Mouse (Mus musculus): ENCODE data around the gene Cacna2d3. TPM values are rescaled to one million over a fixed set of nuclear protein-coding genes. Genes with fewer than 3 reads are reported as not detected.

Gene Cacna2d3
- total RNA-seq, 2 experiments from 2014 or later: 3.0 TPM

DNA sequence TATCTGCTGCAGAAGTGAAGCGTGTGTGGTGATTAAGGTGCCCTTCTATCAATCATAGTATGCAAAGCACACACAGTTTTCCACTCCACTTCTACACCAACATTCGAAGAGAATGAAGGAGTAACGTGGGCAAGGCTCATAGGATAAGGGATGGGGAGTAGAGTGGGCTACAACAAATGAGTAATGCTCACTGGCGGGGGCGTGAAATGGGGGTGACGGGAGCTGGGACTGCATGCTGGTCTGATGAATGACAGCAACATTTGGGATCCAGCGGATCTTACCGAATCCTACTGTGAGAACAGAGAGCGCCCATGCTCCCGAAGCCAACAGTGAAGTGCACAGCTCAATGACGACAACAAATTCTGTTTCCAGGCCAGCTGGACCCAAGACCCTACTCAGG is 76.2 kb downstream of the Cacna2d3 start:
- no peak for DNase-seq (ENCODE audit: low spot score in 2 of 2)

DNA sequence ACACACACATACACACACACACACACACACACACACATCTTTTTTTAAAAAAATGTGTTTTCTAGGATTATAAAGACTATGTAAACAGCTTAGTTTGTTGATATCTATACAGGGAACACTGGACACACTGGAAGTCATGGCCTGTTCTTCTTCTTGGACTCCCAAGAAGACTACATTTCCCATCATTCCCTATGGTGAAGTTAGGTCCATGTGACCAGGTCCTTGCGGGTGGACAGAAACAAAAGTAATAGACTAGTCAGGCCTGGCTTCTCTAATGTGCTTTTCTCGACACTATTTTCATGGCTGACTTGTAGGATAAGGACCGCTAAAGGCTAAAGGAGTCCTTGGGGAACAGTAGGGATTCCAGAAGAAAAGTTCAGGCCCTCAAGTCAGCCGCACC is 78.4 kb downstream of the Cacna2d3 start:
- DNase-seq (ENCODE audit: low spot score in 2 of 2): no peak

DNA sequence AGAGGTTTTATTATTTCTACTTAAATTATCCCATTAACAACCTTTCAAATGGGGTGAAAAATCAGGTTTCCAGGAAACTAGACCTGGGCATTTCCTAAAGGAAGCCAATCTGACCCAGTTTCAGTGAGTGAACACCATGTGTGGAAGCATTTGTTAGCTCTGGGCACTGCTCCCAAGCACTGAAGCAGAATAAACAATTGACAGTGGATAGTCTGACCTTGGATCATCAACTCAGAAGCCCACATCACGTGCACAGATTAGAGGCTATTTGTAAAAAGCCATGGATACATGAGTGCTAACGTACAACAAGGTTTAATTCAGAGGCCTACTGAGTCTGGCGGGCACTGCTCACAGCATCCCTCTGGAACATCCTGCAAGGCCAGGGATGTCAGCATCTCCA is 82.4 kb downstream of the Cacna2d3 start:
- no peak for DNase-seq (ENCODE audit: low spot score in 2 of 2)

DNA sequence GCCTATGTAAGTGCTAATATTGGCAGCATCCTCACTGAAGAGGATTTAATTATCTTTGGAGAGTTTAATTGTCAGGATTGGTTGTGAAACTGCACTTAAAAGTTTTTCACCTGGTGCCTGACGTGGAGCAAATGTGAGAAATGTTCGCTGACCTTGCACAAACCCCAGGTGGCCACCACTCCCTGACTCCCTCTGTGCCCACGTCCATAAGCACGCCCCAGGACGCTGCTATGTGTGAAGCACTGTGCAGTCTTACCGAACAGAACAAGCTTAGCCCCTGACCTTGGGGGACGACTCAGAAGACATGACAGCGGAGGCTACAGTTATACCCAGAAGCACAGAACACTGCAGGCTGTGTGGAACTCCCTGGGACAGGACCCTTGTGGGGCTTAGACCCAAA is 93.5 kb downstream of the Cacna2d3 start:
- no peak for DNase-seq (ENCODE audit: low spot score in 2 of 2)

DNA sequence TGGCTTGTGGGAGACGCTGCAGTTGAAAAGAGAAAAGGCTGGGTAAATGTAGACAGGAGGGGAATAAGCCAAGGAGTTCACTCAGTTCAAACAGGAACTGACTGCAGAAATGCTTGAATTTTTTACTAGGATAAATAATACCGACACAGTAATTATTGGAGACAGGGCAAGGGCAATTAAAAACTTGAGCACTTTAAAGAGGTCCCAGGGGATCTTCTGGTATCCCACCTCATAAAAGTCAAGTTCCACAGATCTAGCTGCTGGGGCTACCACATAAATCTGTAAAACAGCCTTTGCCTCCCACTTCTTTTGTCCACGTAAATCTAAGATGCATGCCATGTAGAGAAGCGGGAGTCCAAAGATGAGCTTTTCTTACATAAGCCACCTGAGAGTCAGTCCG is 109.2 kb downstream of the Cacna2d3 start:
- DNase-seq (ENCODE audit: low spot score in 2 of 2): no peak

DNA sequence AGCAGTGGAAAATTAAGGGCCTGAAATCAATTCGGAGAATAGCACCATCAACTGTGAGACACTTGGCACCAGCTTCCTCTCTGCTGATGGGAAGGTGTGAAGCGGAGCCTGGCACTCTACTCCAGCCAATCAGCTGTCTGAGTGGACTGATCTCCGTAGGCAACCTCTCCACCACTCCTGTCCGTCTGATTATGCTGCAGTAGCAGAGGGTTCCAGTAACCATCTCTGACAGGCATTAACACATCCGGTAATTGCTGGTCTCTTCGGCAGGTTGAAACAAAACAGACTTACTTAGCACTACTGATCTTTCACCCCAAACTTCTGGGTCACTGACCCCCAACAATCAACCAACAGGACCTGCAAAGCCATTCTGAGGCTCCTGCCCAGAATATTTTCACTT is 112.9 kb downstream of the Cacna2d3 start:
- no peak for DNase-seq (ENCODE audit: low spot score in 2 of 2)

DNA sequence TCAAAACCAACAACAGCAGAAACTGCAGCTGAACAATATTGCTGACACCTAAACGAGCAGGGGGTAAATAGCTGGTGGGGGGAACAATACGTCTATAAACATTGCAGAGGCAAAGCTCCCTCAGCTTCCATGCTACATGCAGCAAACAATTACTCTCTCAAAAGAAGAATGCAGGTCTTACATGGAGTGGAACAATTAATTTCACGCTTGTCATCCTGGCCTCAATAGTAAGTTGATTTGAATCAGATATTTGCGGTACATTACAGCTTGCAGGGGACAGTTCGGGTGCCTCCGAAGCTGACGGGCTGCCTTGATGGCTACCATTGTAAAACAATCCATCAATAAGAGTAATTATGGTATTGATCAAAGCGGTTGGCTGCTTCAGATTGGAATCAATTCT is 122.2 kb downstream of the Cacna2d3 start:
- DNase-seq (ENCODE audit: low spot score in 2 of 2): no peak

DNA sequence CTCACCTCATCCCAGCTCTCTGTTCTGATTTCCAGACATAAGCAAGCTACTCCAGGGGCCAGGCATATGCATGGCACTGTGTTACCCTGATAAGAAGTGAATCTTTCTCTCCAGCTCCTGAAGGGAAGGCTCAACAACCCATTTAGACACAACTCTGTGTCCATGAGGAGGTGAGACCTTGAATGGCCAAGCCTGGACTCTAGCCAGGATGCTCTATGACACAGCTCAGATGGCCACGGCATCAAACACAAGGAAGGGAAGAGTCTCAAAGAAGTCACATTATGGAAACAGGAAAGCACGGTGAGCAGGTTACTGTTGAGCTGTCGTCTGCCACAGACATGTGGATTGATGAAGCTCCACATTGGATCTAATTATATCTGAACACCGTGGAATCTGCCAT is 128.8 kb downstream of the Cacna2d3 start:
- no peak for DNase-seq (ENCODE audit: low spot score in 2 of 2)

DNA sequence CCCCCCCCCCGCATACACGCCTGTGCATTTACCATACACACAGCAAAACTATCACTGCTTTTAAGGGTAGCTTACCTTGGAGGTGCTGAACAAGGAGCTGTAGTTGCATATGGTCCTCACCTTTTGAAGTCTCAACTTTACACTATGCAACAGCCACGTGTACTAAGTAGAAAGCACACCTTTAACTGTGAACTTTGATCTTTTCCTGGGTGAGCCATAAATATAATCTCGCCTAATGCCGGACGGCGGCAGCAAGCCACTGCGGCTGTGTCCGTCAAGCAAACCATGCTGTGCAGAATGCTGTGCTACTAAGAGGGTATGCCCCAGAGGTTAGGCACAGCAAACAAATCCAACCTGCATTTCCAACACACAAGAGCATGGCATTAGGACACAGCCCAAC is 132.0 kb downstream of the Cacna2d3 start:
- no peak for DNase-seq (ENCODE audit: low spot score in 2 of 2)

DNA sequence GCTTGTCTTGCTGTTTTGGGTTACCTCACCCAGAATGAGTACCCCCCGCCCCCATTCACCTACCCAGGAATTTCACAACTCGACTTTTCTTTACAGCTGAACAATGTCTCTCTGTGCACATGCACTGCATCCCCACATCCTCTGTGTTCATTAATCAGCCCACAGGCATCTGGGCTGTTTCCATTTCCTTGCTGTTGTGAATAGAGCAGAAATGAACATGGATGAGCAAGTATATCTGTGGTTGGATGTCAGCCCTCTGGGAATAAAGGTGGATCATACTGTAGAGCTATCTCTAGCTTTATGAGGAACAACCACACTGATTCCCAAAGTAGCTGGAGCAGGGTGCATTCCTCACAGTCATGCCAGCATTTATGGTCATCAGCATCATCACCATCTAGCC is 139.7 kb downstream of the Cacna2d3 start:
- no peak for DNase-seq (ENCODE audit: low spot score in 2 of 2)

DNA sequence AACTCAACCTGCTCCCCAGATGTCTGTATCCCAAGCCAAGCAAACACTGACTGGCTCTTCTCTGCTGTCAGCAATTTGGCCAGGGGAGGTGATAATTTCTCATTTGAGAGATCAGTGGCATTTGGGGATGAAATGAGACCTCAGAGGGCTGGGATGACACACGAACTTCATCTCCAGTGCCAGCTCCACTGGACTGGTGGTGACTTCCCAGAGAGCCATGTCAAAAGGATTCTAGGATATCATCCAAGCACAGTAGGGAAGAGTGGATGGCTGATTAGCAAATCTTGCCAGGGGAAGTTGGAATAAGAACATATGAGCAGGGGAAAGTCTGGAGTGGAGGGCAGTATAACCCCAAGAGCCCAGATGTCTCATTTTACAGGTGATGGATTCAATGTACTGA is 143.9 kb downstream of the Cacna2d3 start:
- DNase-seq (ENCODE audit: low spot score in 2 of 2): no peak

DNA sequence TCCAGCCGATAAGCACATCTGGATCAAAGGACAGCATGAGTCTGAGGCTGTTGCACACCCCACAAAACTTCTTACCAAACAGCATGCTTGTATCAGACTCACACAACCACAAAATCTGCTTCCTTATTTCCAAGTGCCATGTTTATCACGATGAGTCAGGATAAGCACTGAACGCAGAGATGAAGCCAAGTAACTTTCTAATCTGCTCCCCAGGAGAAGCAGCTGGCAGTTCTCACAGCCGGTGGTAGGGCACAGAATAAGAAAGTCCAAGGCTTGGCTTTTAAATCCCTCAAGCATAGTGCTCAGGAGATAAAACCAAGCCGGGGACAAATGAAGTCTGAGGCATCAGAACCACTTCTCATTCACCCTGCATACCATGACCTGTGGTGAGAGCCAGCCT is 146.1 kb downstream of the Cacna2d3 start:
- DNase-seq (ENCODE audit: low spot score in 2 of 2): no peak

DNA sequence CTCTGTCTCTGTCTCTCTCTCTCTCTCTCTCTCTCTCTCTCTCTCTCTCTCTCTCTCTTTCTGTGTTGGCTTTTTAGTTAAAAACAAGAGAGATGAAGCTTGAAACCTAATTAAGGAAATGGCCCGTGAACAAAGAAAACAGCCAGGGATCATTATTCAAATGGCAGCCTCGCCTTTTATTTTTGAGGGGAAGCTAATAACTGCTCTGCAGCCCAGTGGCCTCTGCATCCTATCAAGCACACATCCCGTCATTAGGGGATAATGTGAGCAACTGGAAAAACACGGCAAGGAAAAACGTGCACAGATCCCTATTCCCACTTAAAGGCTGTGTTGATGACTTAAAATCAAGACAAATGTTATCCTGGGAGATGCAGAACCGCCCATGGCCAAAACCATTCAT is 159.0 kb downstream of the Cacna2d3 start:
- DNase-seq (ENCODE audit: low spot score in 2 of 2): no peak

DNA sequence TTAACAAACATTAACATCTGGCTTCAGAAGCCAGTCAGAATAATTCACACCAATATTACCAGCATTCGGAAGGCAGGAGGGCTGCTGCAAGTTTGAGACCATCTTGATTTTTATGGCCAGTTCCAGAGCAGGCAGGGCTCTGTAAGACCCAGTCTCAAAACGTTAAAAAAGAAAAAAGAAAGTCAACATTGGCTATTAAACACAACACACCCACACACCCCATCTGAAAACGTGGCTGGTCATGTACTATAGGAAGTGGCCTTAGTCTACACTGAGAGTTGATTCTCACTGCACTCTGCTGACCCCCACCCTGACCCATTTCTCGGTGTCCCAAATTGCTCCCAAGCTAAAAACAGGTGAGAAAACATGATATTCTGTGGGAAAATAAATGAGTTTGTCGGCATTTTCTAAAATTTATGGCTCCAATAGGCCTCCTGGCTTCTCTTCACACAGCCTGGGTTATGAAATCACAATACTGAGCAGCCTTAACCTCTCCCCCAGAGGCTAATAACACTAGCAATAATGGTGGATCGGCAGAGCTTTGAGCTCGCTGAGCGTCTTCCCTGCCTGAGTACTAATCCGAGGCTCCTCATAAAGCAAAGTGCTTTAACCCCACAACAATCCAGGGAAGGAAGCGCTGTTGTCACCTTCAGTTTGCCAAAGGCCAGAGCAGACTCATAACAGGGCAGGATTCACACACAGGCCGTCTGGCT is 160.4 kb downstream of the Cacna2d3 start:
- no peak for DNase-seq (ENCODE audit: low spot score in 2 of 2)

DNA sequence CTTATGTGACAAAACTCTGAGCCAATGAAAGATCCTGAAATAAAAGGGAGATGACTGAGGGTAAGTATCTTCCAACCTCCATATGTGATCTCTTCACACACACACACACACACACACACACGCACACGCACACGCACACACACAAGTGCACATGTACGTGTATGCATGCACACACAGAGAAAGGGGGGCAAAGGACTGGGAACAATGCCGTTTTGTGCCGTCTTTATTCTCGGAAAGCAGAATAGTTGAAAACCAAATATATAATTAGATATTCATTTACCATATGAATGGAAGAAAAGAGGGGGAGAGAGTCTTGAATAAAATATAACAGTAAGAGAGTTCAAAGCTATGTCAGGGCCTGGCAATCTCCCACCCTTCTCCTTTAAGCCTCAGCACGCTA is 163.2 kb downstream of the Cacna2d3 start:
- DNase-seq (ENCODE audit: low spot score in 2 of 2): no peak

DNA sequence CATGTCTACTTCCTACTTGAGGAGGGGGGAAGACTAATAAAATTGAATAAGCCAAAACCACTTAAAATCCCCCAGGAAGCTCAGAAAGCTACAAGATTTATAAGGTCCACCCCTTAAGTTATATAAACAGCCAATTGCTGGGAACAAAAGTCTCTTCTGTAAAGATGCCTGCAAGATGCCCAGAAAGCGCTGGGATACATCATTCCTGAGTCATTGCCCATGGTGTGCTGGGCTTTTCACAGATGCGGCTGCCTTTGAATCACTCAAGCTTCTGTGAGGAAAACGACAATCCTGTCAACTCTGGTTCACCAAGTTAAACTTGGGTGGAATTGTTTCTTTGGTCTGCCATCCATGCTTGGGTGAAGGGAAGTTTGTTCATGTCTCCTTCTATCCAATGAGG is 165.5 kb downstream of the Cacna2d3 start:
- no peak for DNase-seq (ENCODE audit: low spot score in 2 of 2)

DNA sequence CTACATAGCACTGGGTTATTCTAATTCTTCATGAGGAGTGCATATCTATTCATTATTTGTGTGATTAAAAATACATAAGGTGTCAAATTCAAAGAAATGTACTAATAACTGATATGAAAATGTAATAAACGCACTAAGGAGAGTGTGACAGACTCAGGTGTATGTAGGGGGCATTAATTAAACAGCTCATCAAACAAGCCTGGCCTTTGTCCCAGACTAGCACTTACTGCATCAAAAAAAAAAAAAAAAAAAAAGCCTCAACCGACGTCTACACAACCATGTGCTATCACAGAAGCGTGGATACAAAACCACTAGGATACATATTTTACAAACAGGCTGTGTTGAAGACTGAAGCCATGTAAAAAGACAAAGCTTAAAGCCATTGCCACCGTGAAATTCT is 169.2 kb downstream of the Cacna2d3 start:
- no peak for DNase-seq (ENCODE audit: low spot score in 2 of 2)

DNA sequence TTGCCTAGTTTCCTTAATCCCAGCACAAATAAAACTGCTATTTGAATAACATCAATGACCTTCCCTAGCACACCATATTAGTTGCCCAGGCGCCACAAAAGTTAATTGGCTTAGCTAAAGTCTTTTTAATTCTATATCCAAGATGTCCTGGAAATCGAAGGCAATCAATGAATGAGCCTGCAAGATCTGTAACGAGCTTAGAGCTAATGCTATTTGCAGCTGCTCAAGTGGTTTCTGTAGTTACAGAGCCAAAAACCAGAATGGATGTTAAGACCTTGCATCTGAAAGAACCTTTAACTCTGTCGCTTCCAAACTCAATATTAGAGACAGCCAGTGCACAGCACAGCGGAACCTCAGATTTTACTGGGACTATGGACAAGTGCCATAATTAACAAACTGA is 173.0 kb downstream of the Cacna2d3 start:
- no peak for DNase-seq (ENCODE audit: low spot score in 2 of 2)

DNA sequence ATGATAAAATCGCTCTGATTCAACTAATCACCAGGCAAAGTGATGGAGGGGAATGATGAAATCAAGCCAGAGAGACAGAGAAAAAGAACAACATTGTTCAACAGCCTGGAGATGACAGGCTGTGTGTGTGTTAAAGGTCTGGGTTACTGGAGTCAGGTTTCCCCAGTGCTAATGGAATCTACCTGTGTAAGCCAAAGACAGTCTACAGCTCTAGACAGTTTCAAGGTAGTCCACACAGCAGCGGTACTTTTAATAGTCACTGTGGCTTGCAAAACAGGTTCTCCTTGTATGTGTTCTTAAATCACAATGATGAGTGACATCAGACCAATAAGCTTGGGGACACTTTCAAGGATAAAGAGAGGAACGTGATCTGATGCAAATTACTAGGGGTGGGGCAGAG is 191.1 kb downstream of the Cacna2d3 start:
- no peak for DNase-seq (ENCODE audit: low spot score in 2 of 2)

DNA sequence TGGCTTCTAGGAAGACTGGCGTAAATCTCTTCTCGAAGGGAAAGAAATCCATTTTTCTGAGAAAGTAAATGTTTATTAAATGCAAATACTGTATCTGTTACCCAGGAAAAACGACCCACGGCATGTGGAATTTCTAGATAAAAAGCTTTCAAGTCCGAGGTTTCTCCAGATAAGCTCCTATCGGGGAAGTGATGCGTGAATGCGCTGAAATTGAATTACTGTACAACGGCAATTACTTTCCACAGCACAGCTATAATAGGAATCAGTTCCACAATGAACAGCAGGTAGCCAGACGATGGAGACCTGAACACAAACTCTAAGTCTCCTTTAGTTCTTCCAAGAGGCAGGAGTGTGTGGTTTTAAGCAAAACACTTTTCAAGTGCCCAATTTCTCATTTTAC is 193.0 kb downstream of the Cacna2d3 start:
- no peak for DNase-seq (ENCODE audit: low spot score in 2 of 2)

DNA sequence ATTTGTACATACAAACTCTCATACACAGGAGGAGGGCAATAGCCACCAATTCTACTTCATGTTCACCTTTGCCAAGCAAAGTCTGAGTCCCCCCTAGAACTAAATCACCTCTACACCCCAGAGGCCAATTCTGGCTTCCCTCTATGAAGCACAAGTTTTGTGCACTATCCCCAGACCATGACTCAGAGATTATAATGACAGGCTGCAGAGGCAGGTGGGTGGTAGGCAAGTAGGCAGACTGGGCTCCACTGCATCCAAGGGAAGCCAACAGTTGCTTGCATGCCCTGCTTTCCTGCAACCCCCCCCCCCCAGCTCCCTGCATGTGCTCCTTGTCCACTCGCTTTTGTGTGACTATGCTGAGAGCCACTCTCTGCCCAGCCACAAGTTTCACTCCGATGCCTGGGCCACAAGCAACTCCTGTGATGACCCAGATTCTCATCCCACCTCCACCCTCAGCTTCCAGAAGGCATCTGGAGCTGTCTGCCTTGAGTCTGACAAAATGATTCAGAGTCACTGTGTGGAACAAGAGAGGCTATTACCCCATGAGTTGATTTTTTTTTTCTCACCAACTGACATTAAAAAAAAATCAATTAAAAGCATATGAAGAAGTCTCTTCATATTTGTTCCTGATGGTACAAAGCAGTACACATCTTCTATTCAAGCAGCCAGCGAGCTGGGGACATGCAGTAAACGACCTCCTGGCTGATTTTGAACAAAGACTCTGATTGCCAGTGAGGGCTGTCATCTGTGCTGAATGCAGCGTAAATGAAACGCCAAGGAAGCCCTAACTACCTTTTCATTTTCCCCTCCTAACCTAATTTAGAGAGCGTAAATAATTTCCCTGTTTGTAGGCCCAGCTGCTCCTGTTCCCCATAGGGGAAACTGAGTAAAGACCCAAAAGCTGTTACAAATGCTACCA is 201.7 kb downstream of the Cacna2d3 start:
- no peak for DNase-seq (ENCODE audit: low spot score in 2 of 2)

DNA sequence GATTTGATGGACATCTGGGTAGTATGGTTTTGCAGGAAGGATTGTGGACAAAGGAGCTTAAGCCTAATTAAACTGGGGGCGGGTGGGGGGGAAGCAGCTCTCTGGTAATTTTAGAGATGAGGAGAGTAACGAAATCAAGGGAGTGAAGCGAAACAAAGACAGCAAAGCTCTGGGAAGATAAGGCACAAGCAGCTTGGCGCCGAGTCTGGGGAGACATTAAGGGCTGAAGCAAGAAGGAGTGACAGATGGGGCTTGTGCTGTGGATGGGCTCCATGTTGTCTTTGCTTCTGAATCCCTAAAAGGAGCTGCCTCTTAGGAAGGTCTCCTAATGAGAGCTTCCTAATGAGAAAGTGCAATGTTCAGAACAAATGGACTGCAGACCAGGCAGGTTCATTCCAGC is 219.0 kb downstream of the Cacna2d3 start:
- no peak for DNase-seq (ENCODE audit: low spot score in 2 of 2)

All from adrenal gland, postnatal 4 days (tissue).